Mouse (Mus musculus) olfactory bulb, adult 2 months (tissue): ENCODE results near the gene Med19. TPM values are rescaled to one million over a fixed set of nuclear protein-coding genes. Genes with fewer than 3 reads are reported as not detected.

Experiments
- H3K27ac ChIP-seq: fragments of 200-500 bp; 2 replicates; pipeline ENCODE4 v1.5.1; 2012; ENCODE audit warnings: low read depth, low read length; ENCODE audit not compliant: insufficient read depth
- H3K4me1 ChIP-seq: fragments of 200-500 bp; 2 replicates; pipeline ENCODE4 v1.6.1; 2012; ENCODE audit warnings: low read length; ENCODE audit not compliant: control insufficient read depth, insufficient read depth
- H3K4me3 ChIP-seq: fragments of 200-500 bp; 2 replicates; pipeline ENCODE4 v1.5.1; 2012; ENCODE audit warnings: mild to moderate bottlenecking, low read depth, low read length, moderate library complexity; ENCODE audit not compliant: insufficient read depth
- CTCF ChIP-seq: fragments of 200-500 bp; IDR thresholded peaks from 2 replicates; pipeline ENCODE4 v1.5.1; 2012; ENCODE audit warnings: low read depth, mild to moderate bottlenecking, low read length, moderate library complexity; ENCODE audit not compliant: insufficient read depth
- POLR2A ChIP-seq: fragments of 200-500 bp; IDR thresholded peaks from 2 replicates; pipeline ENCODE4 v1.6.1; 2012; ENCODE audit warnings: mild to moderate bottlenecking, low read depth, low read length, moderate library complexity; ENCODE audit not compliant: insufficient read depth
- WGBS: fragments of 180-500 bp; shearing (Covaris S2); methylation state at CpG from one replicate; pipeline ENCODE4 v1.1.7; 2018; 5-methylcytosine and 5-hydroxymethylcytosine counted together
- polyA plus RNA-seq: library from polyadenylated mRNA; stranded (reverse); fragments of >200 nt; gene quantifications from 2 replicates; pipeline ENCODE4 v1.2.4, GENCODE M21; 2012; ENCODE audit warnings: low replicate concordance; ENCODE audit not compliant: missing spikeins, insufficient read depth, insufficient read length

Med19 gene
- polyA plus RNA-seq, 1 experiment: not detected

DNA sequence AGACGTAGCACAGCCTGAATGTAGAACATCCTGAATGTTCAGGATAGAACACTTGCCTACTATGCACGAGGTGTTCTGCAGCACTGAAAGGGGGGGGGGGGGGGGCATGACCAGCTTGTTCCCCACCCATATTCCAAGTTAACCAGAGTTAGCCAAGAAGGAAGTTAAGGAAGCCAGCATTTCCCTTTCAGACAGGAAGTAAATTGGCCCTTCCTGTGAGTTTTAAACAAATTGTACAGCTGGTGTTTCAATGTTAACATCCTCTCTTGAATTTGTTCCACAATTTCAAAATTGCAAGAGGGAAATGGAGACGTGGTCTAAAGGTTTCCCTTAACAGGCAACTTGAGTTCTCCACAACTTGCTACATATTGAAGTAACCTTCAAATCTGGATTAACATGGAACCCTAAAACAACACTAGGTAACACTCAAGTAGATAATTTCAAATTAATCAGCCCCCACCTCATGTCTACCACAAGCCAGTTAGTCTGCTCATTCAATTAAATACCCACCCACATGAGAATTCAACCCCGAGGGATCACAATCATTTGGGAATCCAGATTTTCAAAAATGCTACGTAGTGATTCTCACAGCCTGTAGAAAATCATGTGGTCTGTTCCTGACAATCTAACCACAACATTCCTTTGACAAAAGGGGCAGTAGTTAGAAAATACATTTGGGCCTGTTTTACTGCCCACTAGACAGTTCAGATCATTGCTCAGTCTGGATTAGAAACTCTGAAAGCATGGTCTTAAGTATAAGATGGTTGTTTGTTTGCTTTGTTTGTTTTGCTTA is 39.6 kb upstream of the Med19 start:
- peaks cover 9% of the 10 kb centered on the region; the same call in 1 of the 2 replicates for H3K4me1 ChIP-seq
- WGBS: 33% methylated on average over 5 of the region's 5 CpGs
- no peak overlapping the region for H3K27ac ChIP-seq
- no peak overlapping the region for H3K4me3 ChIP-seq
- TF ChIP-seq CTCF: no peak
- no peak for TF ChIP-seq POLR2A

DNA sequence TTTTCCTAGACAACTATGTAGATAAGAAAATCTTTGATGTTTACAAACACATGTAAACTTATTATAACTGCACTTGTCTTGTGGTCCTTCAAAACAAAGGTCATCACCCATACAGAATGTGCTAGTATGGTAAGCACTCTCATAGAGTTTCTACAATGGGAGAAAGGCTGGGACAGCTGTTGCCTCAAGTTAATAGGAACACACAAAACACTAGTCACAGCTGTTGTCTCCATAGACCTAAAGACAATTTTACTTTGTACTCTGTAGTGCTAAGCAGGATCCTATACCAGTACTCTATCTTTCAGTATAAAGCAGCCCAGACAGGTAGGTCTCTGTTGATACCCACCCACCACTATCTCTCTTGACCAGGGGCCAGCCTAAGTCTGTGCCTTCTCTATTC is 37.4 kb upstream of the Med19 start:
- Histone ChIP-seq H3K27ac (no peak overlapping the region), H3K4me3 (no peak overlapping the region), H3K4me1 (peaks cover 3% of the 10 kb centered on the region; the same call in 1 of the 2 replicates)
- TF ChIP-seq CTCF (no peak), POLR2A (no peak)

DNA sequence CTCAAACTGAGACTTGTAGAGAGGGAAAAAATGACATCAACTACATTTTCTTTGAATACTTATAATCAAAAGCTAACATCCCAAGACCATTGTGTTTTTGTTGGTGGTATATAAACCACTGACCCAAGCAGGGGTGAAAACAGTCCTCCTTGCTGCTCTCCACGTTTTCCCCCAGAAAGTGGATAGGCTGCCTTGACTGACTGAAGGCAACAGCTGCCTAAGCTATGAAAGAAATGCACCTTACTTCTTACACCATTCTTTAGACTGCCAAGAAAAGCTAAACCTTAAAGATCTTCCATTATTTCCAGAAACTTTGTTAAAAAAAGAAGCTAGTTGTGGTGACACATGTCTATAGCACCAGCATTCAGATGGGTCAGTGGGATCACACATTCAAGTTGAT is 32.1 kb upstream of the Med19 start:
- TF ChIP-seq CTCF (no peak), POLR2A (no peak)
- Histone ChIP-seq H3K4me3 (no peak overlapping the region), H3K4me1 (no peaks in the 10 kb centered on the region), H3K27ac (no peak overlapping the region)
- 63% methylated on average over 1 of the region's 1 CpGs for WGBS

DNA sequence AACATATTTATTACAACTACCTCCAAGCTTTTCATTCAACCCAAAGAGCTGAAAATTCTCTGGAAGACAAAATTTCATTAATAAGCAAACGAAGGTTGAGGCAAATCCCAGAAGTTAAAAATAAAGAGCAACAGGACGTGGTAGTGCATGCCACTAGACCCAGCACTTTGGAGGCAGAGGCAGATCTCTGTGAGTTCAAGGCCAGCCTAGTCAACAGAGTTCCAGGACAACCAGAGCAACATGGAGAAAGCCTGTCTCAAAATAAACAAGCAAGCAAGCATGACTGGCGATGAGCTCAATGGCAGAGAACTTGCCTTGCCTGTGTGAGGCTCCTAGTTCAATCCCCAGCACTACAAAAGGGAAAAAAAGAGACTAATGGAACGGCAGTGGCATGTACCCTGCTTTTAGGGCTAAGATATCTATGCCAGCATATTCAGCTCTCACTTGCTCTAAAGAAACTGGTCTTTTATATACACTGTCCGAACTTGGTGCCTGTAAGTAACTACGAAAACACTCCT is 31.1 kb upstream of the Med19 start:
- WGBS: 82% methylated on average over 6 of the region's 6 CpGs
- H3K27ac ChIP-seq: no peak overlapping the region
- no peak overlapping the region for H3K4me3 ChIP-seq

DNA sequence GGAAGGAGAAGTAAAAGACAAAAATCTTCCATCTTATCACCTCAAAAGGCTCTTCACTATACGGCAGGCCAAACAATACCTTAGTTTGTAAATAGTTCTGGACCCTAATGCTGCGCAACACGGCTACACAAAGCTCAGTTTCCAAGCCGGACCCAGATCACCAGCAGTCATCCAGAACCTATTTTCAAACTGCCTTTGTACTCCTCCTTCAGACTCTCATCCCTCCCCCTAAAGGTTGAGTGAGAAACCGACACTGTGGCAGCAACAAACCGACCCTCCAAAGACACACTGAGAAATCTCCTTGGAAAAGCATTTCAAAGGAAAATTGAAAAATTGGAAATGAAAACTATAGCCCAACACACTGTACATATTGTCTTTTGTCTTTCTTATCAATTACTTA is 29.8 kb upstream of the Med19 start:
- 3% methylated on average over 6 of the region's 6 CpGs for WGBS
- Histone ChIP-seq H3K27ac (no peak overlapping the region; the same call in 1 of the 2 replicates), H3K4me3 (peak overlapping the region; percentile 45), H3K4me1 (no peaks in the 10 kb centered on the region)
- TF ChIP-seq POLR2A (no peak), CTCF (no peak)

More for the DNA sequence above, 31.1 kb upstream of the Med19 start:
- no peaks in the 10 kb centered on the region for H3K4me1 ChIP-seq
- TF ChIP-seq CTCF: no peak
- no peak for TF ChIP-seq POLR2A

DNA sequence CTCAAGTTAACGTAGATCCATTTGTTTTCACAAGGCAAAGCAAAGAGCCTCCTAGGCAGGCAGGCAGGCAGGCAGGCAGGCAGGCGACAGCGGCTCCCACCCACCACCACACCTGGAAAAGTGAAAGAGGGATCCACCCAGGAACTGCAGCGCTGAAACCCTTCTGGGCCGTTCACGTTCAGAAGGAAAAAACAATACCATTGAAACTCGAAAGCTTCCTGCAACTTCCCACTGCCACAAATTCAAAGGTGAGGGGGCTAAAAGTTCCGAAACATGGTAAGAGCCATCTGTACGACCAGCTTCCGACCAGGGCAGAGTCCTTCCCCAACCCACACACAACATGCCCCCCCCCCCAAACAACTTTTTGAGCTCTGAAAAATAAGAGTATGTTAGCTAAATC is 28.5 kb upstream of the Med19 start:
- H3K4me1 ChIP-seq: no peaks in the 10 kb centered on the region
- peak overlapping the region; percentile 78 for H3K4me3 ChIP-seq
- WGBS: 0% methylated on average over 10 of the region's 10 CpGs
- peak overlapping the region; percentile 78 for H3K27ac ChIP-seq
- TF ChIP-seq CTCF (no peak), POLR2A (no peak)

DNA sequence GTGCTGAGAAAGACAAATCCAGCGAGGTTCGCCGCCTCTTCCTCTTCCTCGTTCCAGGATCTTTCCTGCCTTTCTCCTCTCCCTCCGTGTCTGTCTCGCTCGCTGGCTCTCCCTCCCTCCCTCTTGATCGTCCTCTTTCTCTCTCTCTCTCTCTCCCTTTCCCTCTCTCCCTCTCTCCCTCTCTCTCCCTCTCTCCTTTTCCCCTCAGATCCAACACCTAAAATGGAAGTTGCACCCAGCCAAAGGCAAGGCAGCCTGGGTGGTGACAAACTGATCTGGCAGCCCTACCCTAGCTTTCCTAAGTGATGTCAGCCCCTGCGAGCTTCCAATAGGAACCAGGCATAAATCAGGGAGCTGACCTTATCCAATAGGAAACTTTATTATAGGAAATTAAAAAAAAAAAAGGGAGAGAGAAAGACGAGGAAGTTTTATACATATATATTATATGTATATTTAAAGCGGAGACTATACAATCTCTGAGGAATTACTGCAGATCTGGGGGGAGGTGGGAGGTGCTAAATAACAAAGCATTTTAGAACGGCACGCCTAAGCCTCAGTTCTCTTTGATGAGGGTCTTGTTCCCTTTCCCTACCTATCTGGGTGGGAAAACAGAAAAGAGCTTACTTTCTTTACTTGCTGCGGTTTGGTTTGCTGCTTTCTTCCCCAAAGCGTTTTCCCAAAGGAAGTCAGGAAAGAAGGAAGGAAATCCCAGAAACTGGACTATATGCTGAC is 27.6 kb upstream of the Med19 start, which contains the start of gene Ctnnd1:
Gene Ctnnd1 (minus strand): TSS at position 302 of the 732 bp plus-strand sequence.
- WGBS: under 1% methylated on average over 15 of the region's 15 CpGs

DNA sequence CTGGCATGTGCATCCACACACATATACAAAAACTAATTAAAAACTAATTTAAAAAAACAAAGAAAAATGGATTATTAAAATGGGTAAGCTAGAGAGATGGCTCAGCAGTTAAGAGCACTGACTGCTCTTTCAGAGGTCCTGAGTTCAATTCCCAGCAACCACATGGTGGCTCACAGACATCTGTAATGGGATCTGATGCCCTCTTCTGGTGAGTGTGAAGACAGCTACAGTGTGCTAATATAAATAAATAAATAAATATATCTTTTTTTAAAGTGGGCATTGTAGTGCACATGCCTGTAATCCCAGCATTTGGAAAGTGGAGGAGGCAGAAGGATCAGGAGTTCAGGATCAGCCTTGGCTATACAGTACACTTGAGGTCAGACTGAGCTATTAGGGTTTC is 24.8 kb upstream of the Med19 start:
- H3K27ac ChIP-seq: no peak overlapping the region
- H3K4me1 ChIP-seq: no peaks in the 10 kb centered on the region
- TF ChIP-seq CTCF (no peak), POLR2A (no peak)
- no peak overlapping the region for H3K4me3 ChIP-seq

More for the DNA sequence above, 27.6 kb upstream of the Med19 start, which contains the start of gene Ctnnd1:
- Histone ChIP-seq H3K4me3 (peak within 1 kb of the TSS; percentile 90), H3K27ac (peak within 1 kb of the TSS; percentile 98), H3K4me1 (no peaks in the 10 kb centered on the region)
- TF ChIP-seq POLR2A (peak; percentile 79), CTCF (no peak)

DNA sequence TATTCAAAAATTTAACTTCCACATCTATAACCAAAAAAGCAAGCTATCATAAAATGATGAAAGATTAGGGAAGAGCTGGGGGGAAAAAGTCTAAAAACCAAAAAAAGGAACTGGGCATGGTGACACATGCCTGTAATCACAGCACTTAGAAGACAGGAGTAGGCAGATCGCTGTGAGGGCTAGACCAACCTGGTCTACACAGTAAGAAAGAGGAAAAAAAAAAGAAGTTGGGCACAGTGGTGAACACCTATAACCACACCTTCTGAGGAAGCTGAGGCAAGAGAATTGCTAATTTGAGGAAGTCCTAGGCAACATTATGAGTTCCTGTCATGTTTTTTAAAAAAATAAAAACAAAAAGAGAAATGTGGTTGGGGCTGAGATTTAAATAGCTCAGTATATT is 22.3 kb upstream of the Med19 start:
- no peak overlapping the region for H3K27ac ChIP-seq
- WGBS: 74% methylated on average over 1 of the region's 1 CpGs
- no peak overlapping the region for H3K4me3 ChIP-seq
- no peak for TF ChIP-seq POLR2A
- TF ChIP-seq CTCF: no peak
- H3K4me1 ChIP-seq: no peaks in the 10 kb centered on the region
